Mouse (Mus musculus) limb, embryonic 12.5 days (tissue): ENCODE data around the gene Bhlha9. TPM values are rescaled to one million over a fixed set of nuclear protein-coding genes. Genes with fewer than 3 reads are reported as not detected.
A peak's percentile ranks its signal among the peaks of the same experiment; 100 is the strongest.
"Not testable (repeated sequence)": the region's sequence is repeated elsewhere in the genome, so short reads cannot be mapped to it uniquely, and the experiment has no call there.

Experiments
- ATAC-seq: fragments of 200-750 bp; cut with Nextera tagmentation; 2 replicates; pipeline ENCODE4 v1.8.0; 2017; ENCODE audit warnings: low read depth, moderate TSS enrichment; ENCODE audit not compliant: insufficient number of reproducible peaks, insufficient read depth, low FRiP score, low TSS enrichment
- H3K27ac ChIP-seq: fragments of 300-500 bp; sonication (generic); 2 replicates; pipeline ENCODE4 v1.5.1; 2016; ENCODE audit warnings: mild to moderate bottlenecking, moderate library complexity
- H3K27me3 ChIP-seq: fragments of 300-500 bp; sonication (generic); 2 replicates; pipeline ENCODE4 v1.6.1; 2016; ENCODE audit warnings: mild to moderate bottlenecking, moderate library complexity
- H3K36me3 ChIP-seq: fragments of 300-500 bp; sonication (generic); 2 replicates; pipeline ENCODE4 v1.6.1; 2016; ENCODE audit warnings: mild to moderate bottlenecking, moderate library complexity
- H3K4me1 ChIP-seq: fragments of 300-500 bp; sonication (generic); replicated peaks from 2 replicates; pipeline ENCODE4 v1.6.1; 2016
- H3K4me2 ChIP-seq: fragments of 300-500 bp; sonication (generic); 2 replicates; pipeline ENCODE4 v1.6.1; 2016; ENCODE audit warnings: mild to moderate bottlenecking, moderate library complexity
- H3K4me3 ChIP-seq: fragments of 300-500 bp; sonication (generic); replicated peaks from 2 replicates; pipeline ENCODE4 v1.5.1; 2016; ENCODE audit warnings: mild to moderate bottlenecking
- H3K9ac ChIP-seq: fragments of 300-500 bp; sonication (generic); replicated peaks from 2 replicates; pipeline ENCODE4 v1.6.1; 2016; ENCODE audit warnings: mild to moderate bottlenecking, moderate library complexity
- H3K9me3 ChIP-seq: fragments of 300-500 bp; sonication (generic); 2 replicates; pipeline ENCODE4 v1.6.1; 2016; ENCODE audit warnings: mild to moderate bottlenecking, moderate library complexity
- WGBS: fragments of 180-500 bp; shearing (Covaris S2); methylation state at CpG from one replicate; pipeline ENCODE4 v1.1.7; 2016; 5-methylcytosine and 5-hydroxymethylcytosine counted together
- polyA plus RNA-seq: library from polyadenylated mRNA; unstranded; fragments of >200 nt; fragmentation: Nextera tagmentation; extraction: Ambion mirVana; gene quantifications from 2 replicates; pipeline ENCODE4 v1.2.1, GENCODE M21; 2016

Bhlha9 gene
- polyA plus RNA-seq, 1 experiment from 2014 or later, result 9.6 TPM

DNA sequence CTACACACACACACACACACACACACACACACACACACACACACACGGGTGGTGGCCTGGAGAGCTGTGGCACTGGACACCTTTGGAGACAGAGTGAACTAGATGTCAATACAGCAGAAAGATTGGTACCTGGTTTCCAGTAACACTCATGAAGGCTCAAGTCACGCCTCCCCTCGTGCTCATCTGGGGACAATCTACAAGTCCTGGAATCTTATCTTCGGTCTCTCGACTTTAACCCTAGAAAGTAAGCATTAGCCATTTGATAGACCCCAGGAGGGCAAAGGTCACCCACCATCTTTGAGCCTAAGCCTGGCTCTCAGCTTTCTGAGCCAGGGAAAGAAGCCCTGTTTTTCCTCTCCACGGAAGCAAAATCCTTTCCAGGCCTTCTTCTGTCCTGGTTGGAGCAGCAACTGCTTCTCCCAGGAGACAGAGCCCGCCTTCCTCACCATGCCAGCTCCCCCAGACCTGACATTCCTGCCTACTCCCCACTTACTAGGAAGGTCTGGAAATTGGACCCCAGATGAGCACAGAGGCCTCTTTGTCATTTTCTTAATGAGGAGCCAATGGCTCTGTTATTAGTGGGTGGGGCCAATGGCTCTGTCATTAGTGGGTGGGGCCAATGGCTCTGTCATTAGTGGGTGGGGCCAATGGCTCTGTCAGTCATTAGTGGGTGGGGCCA, 10.3 kb upstream of the Bhlha9 start:
- no peaks in the 10 kb centered on the region for H3K36me3 ChIP-seq
- H3K27me3 ChIP-seq, result peaks cover 32% of the 10 kb centered on the region
- WGBS, result 43% methylated on average over 7 of the region's 7 CpGs
- H3K4me3 ChIP-seq, result no peak overlapping the region
- no peaks in the 10 kb centered on the region for H3K9me3 ChIP-seq
- H3K27ac ChIP-seq, result no peak overlapping the region
- no peak overlapping the region for H3K4me2 ChIP-seq
- no peak overlapping the region for H3K9ac ChIP-seq
- no peak for ATAC-seq
- H3K4me1 ChIP-seq, result peaks cover 33% of the 10 kb centered on the region

DNA sequence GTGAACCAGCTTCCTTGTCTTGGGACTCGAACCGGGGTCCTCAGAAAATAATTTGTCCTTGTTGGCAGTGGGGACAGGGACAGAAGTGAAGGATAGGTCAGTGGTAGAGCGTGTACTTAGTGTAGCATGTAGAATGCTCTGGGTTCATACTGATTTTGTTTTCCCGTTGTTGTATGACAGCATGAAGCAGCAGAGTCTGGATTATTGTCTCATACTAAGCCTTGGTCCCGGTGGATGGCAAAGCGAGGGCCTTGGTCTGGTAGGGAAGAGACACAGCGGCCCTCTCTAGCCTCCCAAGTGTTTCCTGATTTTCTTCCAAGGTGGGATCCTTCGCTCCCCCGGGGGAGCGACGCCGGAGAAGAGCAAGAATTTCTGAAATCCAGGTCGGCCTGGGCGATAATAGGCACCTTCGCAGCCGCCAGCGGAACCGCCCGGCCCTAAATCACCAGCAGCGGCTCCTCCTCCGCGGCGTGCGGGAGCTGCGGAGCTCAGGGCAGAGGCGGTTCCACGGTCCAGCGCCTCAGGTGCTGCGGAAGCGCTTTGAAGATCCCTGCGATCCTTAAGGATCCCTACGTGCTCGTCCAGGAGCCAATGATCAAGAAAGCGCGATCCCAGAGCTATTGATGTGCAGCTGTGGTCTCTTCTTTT, 6.1 kb upstream of the Bhlha9 start:
- peaks cover 17% of the 10 kb centered on the region for H3K4me1 ChIP-seq
- H3K27me3 ChIP-seq, result peaks cover 67% of the 10 kb centered on the region
- H3K9ac ChIP-seq, result peak overlapping the region; percentile 46; the same call in 1 of the 2 replicates
- no peak for ATAC-seq
- 7% methylated on average over 35 of the region's 35 CpGs for WGBS
- no peaks in the 10 kb centered on the region for H3K9me3 ChIP-seq
- no peaks in the 10 kb centered on the region for H3K36me3 ChIP-seq
- H3K27ac ChIP-seq, result no peak overlapping the region
- peak overlapping the region; percentile 43 for H3K4me3 ChIP-seq
- peak overlapping the region; percentile 72 for H3K4me2 ChIP-seq

DNA sequence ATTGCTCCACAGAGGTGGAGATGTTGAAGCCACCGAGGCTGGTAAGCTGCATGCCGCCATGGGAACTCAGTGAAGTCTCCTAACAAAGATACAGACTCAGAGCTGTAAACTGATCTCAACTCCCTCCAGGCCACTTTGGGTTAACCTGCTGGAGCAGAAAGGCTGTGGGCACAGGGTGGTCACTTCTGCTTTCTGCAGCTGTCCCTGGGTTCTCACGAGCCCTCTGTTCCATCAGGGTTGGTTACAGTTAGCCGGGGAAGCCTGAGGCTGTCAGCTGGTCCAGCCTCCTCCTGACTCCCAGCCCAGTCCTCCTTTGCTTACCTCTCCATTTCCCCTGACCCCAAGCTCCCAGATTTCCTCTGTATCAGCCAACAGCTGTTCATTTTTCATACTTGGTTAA, 4.5 kb upstream of the Bhlha9 start:
- H3K36me3 ChIP-seq, result no peaks in the 10 kb centered on the region
- peaks cover 83% of the 10 kb centered on the region for H3K27me3 ChIP-seq
- H3K9ac ChIP-seq, result no peak overlapping the region
- no peak for ATAC-seq
- 14% methylated on average over 4 of the region's 4 CpGs for WGBS
- no peak overlapping the region for H3K4me3 ChIP-seq
- no peaks in the 10 kb centered on the region for H3K9me3 ChIP-seq
- peaks cover 25% of the 10 kb centered on the region for H3K4me1 ChIP-seq
- no peak overlapping the region for H3K4me2 ChIP-seq
- no peak overlapping the region for H3K27ac ChIP-seq

DNA sequence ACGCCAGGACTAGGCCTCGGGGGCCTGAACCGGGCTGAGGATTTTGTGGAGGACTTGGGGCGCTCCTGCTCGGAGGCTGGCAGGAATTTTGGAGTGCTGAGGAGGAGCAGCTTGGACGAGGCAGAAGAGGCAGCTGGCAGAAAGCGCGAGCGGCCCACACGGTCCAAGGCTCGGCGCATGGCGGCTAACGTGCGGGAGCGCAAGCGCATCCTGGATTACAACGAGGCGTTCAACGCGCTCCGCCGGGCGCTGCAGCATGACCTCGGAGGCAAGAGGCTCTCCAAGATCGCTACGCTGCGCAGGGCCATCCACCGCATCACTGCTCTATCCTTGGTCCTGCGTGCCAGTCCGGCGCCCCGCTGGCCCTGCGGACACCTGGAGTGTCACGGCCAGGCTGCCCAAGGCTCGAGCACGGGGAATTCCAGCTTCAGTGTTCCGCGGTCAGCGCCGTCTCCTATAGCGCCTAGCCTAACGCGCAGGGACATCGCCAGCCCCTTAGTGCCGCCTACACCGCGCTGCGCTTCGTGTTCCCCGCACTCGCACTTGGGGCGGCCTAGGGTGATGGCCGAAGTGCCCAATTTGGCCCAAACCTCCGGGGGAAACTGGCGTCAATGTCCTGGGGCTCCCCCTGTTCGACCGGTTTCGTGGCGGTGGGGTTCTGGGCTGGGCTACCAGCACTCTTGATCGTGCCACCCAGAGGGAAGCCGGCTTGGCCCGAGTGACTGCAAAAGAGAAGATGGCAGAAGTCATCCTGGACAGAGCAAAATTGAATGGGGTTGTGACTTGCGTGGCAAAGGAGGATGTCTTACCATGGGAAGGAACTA, 503 bp downstream of the Bhlha9 start:
- Histone ChIP-seq H3K36me3 (no peaks in the 10 kb centered on the region), H3K4me2 (peak overlapping the region; percentile 84), H3K27me3 (peaks cover 76% of the 10 kb centered on the region), H3K4me1 (peaks cover 14% of the 10 kb centered on the region), H3K9ac (peak overlapping the region; percentile 66), H3K9me3 (no peaks in the 10 kb centered on the region), H3K4me3 (peak overlapping the region; percentile 43), H3K27ac (no peak overlapping the region)
- ATAC-seq, result 0 out of 2 replicates have a peak, but pooled peaks have one; percentile 17
- WGBS, result 2% methylated on average over 64 of the region's 64 CpGs

DNA sequence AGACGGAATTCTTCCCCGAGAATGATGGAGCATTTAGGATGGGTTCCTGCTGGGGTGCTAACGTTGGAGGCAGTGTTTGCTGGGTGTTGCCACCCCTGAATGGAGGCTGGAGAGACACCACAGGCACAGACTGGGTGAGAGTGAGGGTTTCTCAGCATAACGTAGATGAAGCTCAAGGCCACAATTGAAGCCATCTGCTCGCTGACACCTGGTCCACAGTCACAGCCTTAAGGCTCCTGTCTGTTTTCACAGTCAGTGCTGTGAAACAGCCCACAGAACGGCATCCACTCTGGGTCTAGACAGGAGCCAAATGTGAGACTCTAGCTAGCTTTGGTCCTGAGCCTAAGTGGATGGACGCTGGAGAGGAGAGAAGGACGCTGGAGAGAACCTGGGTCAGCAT, 1.9 kb downstream of the Bhlha9 start:
- Histone ChIP-seq H3K27me3 (peaks cover 69% of the 10 kb centered on the region), H3K9me3 (no peaks in the 10 kb centered on the region), H3K27ac (no peak overlapping the region), H3K4me3 (0 out of 2 replicates have a peak overlapping the region, but pooled peaks have one; percentile 6), H3K36me3 (no peaks in the 10 kb centered on the region), H3K4me1 (peaks cover 11% of the 10 kb centered on the region), H3K4me2 (no peak overlapping the region), H3K9ac (no peak overlapping the region)
- no peak for ATAC-seq
- WGBS, result 38% methylated on average over 8 of the region's 8 CpGs

DNA sequence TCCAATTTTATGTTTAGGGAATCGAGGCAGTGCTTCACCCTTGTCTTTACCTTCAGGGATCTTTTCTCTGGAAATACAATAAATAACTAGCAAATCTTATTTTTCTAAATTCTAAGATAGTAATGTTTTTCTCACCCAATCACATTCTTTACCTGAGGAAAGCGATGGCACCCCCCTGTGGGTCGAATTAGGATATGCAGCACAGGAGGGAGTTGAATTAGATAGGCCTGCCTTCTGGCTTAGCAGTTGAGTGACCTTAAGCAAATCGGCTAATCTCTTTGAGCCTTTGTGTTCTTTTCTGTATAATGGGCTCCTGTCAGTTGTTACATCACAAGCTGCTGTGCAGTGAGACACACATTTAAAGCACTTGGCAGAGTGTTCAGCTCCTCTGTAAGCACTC, 2.4 kb downstream of the Bhlha9 start:
- no peaks in the 10 kb centered on the region for H3K9me3 ChIP-seq
- ATAC-seq, result no peak
- H3K27ac ChIP-seq, result no peak overlapping the region
- H3K36me3 ChIP-seq, result no peaks in the 10 kb centered on the region
- no peak overlapping the region for H3K4me2 ChIP-seq
- H3K4me3 ChIP-seq, result no peak overlapping the region
- no peak overlapping the region for H3K9ac ChIP-seq
- WGBS, result 35% methylated on average over 4 of the region's 4 CpGs
- peaks cover 11% of the 10 kb centered on the region for H3K4me1 ChIP-seq
- H3K27me3 ChIP-seq, result peaks cover 64% of the 10 kb centered on the region

DNA sequence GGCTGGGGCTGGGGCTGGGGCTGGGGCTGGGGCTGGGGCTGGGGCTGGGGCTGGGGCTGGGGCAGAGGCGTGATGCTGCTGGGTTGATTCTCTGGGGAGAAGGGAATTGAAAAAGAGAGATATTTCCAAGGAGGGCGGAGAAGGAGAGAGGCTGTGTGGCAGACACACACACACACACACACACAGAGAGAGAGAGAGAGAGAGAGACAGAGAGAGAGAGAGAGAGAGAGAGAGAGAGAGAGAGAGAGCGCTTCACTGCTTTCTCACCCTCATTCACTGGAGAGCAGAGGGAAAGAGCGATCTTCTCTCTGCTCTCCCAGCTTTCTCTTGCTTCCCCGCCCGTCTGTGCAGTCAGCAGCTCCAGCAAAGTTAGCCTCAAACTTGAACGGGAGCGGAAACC, 7.2 kb downstream of the Bhlha9 start, which contains the start of gene Trarg1:
Gene Trarg1, plus strand, starts transcription at position 301 of the 400 bp plus-strand sequence.
- not testable (repeated sequence) for H3K4me3 ChIP-seq, ATAC-seq, H3K4me1 ChIP-seq, H3K9me3 ChIP-seq, H3K36me3 ChIP-seq, H3K4me2 ChIP-seq, H3K27ac ChIP-seq, H3K9ac ChIP-seq
- WGBS, result 30% methylated on average over 6 of the region's 8 CpGs
- peaks cover 16% of the 10 kb centered on the region for H3K27me3 ChIP-seq

DNA sequence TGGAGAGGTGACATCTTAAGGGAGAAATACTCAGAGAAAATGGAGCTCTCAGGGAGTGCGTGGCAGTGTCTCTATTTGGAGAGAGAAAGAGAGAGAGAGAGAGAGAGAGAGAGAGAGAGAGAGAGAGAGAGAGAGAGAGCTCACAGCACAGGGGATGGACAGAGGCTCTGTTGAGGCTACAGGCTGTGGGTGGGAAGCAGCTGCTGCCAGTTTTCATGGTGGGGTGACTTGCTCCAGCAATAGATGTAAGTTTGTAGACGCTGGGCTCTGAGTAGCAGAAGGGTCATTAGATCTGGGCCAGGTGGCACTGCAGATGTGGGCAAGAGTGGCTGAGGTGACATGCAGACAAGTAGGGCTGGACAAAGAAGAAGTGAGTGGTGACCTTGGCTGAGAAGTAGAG, 13.3 kb downstream of the Bhlha9 start:
- no peak for ATAC-seq
- Histone ChIP-seq H3K4me1 (no peaks in the 10 kb centered on the region), H3K9ac (no peak overlapping the region), H3K36me3 (no peaks in the 10 kb centered on the region), H3K9me3 (no peaks in the 10 kb centered on the region), H3K27ac (no peak overlapping the region), H3K4me3 (no peak overlapping the region), H3K27me3 (no peaks in the 10 kb centered on the region), H3K4me2 (no peak overlapping the region)
- 74% methylated on average over 2 of the region's 2 CpGs for WGBS

DNA sequence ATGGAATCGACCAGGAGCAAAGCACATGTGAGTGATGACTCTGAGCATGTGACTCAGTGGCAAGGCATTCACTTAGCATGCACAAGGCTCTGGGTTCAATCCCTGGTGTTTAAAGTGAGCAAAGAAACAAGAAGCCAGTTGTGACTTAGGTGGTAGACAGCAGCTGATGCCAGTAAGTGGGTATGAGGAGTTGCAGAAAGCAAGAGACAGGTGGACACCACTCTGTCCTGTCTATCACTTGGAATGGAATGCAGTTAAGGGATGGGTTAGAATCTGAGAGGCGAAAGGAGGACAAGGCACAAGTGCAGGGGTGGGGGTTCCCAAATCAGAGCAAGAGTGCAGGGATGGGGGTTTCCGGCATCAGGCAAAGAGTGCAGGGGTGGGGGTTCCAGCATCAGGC, 19.8 kb downstream of the Bhlha9 start:
- H3K36me3 ChIP-seq, result no peaks in the 10 kb centered on the region
- H3K4me3 ChIP-seq, result no peak overlapping the region
- H3K27ac ChIP-seq, result no peak overlapping the region
- H3K4me1 ChIP-seq, result no peaks in the 10 kb centered on the region
- no peak overlapping the region for H3K4me2 ChIP-seq
- H3K9ac ChIP-seq, result no peak overlapping the region
- no peaks in the 10 kb centered on the region for H3K9me3 ChIP-seq
- 79% methylated on average over 3 of the region's 3 CpGs for WGBS
- H3K27me3 ChIP-seq, result no peaks in the 10 kb centered on the region
- no peak for ATAC-seq

DNA sequence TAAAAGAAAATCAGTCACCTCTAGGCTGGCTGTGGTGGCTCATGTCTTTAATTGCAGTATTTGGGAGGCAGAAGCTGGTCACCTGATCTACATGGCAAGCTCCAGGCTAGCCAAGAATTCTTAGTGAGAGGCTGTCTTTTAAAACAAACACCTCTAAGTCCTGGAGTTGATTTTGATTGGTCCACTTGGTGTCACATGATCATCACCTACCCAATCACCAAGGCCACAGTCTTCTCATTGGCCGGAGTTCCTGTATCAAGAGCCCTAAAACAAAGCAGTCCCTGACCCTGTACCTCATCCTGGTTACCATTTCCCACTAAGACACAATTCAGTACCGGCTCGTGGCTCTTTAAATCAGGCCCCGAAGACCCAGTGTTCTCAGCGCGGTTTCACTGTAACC, 23.5 kb downstream of the Bhlha9 start:
- WGBS, result 66% methylated on average over 6 of the region's 6 CpGs
- Histone ChIP-seq H3K4me2 (no peak overlapping the region), H3K9ac (no peak overlapping the region), H3K4me1 (no peaks in the 10 kb centered on the region), H3K4me3 (no peak overlapping the region), H3K9me3 (no peaks in the 10 kb centered on the region), H3K36me3 (no peaks in the 10 kb centered on the region), H3K27me3 (no peaks in the 10 kb centered on the region; the same call in 1 of the 2 replicates), H3K27ac (no peak overlapping the region)
- ATAC-seq, result no peak

DNA sequence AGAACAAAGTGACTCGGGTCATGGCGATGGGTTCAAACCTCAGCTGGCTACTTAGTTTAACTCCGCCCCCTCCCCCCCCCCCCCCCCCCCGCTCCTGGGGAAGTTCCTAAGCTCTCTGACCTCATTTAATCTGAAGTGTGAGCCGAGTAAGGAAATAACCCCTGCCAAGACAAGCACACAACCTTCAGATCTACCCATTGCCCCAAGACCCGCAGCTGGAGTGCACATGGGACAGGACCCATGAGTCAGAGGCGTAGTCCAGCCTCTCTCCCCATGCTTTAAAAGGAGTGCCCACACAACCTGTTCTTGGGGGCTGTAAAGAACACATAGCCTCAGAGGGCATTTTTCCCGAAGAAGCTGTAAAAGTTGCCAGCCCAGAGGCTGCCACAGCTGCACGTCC, 27.4 kb downstream of the Bhlha9 start:
- H3K27ac ChIP-seq, result no peak overlapping the region
- no peaks in the 10 kb centered on the region for H3K36me3 ChIP-seq
- H3K27me3 ChIP-seq, result no peaks in the 10 kb centered on the region; the same call in 1 of the 2 replicates
- 50% methylated on average over 9 of the region's 9 CpGs for WGBS
- no peak overlapping the region for H3K9ac ChIP-seq
- H3K9me3 ChIP-seq, result no peaks in the 10 kb centered on the region
- no peak for ATAC-seq
- H3K4me2 ChIP-seq, result peak overlapping the region; percentile 30
- no peak overlapping the region for H3K4me3 ChIP-seq
- H3K4me1 ChIP-seq, result no peaks in the 10 kb centered on the region
